Mouse (Mus musculus): ENCODE measurements around the gene Naga. TPM values are rescaled to one million over a fixed set of nuclear protein-coding genes. Genes with fewer than 3 reads are reported as not detected.

The Naga gene
- polyA plus RNA-seq (2012; ENCODE audit: low replicate concordance) = 38.6 and 88.5 TPM in 2 replicates

GRCm38 (mm10) chr15:82338593-82339112 lies at the start of gene Naga, which contains the start of the genes Pheta2 and Smdt1:
TSS of gene Naga (minus strand) at chr15:82338925.
TSS of gene Pheta2 (plus strand) at chr15:82338942.
TSS of gene Smdt1 (plus strand) at chr15:82338959.

GRCm38 (mm10) chr15:82379871-82380713 lies 41.4 kb upstream of the Naga start, which contains the start of gene Cyp2d22:
TSS of gene Cyp2d22 (minus strand) at chr15:82380260.

GRCm38 (mm10) chr15:82354126-82354945 lies 15.6 kb upstream of the Naga start, which contains the start of gene Ndufa6:
TSS of gene Ndufa6 (minus strand) at chr15:82354322.

GRCm38 (mm10) chr15:82298764-82299561 lies 39.8 kb downstream of the Naga start, which contains the start of gene Wbp2nl:
TSS of gene Wbp2nl (plus strand) at chr15:82298954.

Other genes with a start within 250 kb of the Naga start
- gene Ccdc134, start 211.0 kb downstream of the Naga start, polyA plus RNA-seq (2012; ENCODE audit: low replicate concordance) = 3.6 and 19.0 TPM in 2 replicates
- gene Srebf2, start 191.7 kb downstream of the Naga start, polyA plus RNA-seq (2012; ENCODE audit: low replicate concordance) = 411 and 741 TPM in 2 replicates
- gene Shisa8, start 126.1 kb downstream of the Naga start, polyA plus RNA-seq (2012; ENCODE audit: low replicate concordance) = 3.5 and 9.3 TPM in 2 replicates
- 51.6 and 117 TPM in 2 replicates for gene Tnfrsf13c, start 114.6 kb downstream of the Naga start, polyA plus RNA-seq (2012; ENCODE audit: low replicate concordance)
- 74.9 and 105 TPM in 2 replicates for gene Cenpm, start 94.2 kb downstream of the Naga start, polyA plus RNA-seq (2012; ENCODE audit: low replicate concordance)
- gene 1500009C09Rik, start 86.5 kb downstream of the Naga start, polyA plus RNA-seq (2012; ENCODE audit: low replicate concordance) = not detected in 2 replicates
- 0.73 and 1.1 TPM in 2 replicates for gene Sept3, start 64.0 kb downstream of the Naga start, polyA plus RNA-seq (2012; ENCODE audit: low replicate concordance)
- not detected in 2 replicates for gene Wbp2nl, start 40.0 kb downstream of the Naga start, polyA plus RNA-seq (2012; ENCODE audit: low replicate concordance)
- gene Pheta2, start within 50 bp of the Naga start, polyA plus RNA-seq (2012; ENCODE audit: low replicate concordance) = 5.0 and 17.1 TPM in 2 replicates
- 58.2 and 75.0 TPM in 2 replicates for gene Smdt1, start within 50 bp of the Naga start, polyA plus RNA-seq (2012; ENCODE audit: low replicate concordance)
- 95.3 and 124 TPM in 2 replicates for gene Ndufa6, start 15.4 kb upstream of the Naga start, polyA plus RNA-seq (2012; ENCODE audit: low replicate concordance)
- gene Cyp2d22, start 41.3 kb upstream of the Naga start, polyA plus RNA-seq (2012; ENCODE audit: low replicate concordance) = 0.07 and 0.80 TPM in 2 replicates
- not detected in 2 replicates for gene Cyp2d11, start 55.1 kb upstream of the Naga start, polyA plus RNA-seq (2012; ENCODE audit: low replicate concordance)
- gene Cyp2d10, start 68.3 kb upstream of the Naga start, polyA plus RNA-seq (2012; ENCODE audit: low replicate concordance) = not detected in 2 replicates
- not detected in 2 replicates for gene Cyp2d9, start 94.5 kb upstream of the Naga start, polyA plus RNA-seq (2012; ENCODE audit: low replicate concordance)
- gene Cyp2d12, start 216.1 kb upstream of the Naga start, polyA plus RNA-seq (2012; ENCODE audit: low replicate concordance) = not detected in 2 replicates

Measured in leukemia stem cell, adult 10-12 weeks (primary cell).